Mouse (Mus musculus): ENCODE data around the gene Tbcd.

The Tbcd gene

DNA sequence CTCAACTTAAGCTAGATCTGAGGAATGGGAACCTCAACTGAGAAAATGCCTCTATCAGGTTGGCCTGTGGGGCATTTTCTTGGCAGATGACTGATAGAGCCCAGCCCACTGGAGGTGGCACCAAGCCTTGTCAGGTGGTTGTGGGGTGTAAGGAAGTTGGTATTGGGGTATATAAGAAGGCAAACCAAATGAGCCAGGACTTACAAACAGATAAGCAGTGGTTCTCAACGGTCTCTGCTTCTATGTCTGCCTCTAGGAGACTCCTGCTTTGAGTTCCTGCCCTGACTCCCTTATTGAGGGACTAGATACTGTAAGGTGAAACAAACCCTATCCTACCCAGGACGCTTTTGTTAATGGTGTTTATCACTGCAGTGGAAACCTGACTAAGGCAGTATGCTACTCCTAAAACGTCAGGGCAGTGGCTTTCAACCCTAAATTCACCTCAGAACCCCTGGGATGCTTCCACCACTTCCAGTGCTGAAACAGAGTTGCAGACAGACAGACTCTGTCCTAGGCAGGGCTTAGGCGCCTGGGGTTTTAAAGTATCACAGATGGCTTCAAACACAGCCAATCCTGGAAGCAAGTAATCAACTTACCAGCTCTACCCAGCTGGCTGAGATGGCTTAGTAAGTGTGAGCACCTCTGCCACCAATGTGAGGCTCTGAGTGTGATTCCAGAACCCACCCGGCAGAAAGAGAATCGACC, 204.2 kb downstream of the Tbcd start:
- WGBS: 88% methylated on average over 6 of the region's 6 CpGs

DNA sequence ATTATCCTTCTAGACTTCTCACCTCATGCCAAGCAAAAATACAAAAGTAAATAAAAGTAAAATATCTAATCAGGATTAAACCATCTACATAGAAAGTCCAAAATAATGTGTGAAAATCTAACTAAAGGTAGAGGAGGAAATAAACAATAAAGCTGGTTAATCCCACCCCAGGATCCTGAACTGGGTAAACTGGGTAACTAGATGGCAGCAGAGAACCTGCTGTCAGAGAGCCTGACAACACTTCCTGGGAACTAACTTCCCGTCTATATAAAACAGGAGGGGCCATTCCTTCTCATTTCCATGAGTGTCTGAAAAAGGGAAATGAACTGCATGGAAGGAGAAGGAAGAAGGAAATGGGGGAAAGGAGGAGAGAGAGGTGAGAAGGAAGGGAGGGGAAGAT, 206.4 kb downstream of the Tbcd start:
- 21% methylated on average over 1 of the region's 1 CpGs for WGBS

DNA sequence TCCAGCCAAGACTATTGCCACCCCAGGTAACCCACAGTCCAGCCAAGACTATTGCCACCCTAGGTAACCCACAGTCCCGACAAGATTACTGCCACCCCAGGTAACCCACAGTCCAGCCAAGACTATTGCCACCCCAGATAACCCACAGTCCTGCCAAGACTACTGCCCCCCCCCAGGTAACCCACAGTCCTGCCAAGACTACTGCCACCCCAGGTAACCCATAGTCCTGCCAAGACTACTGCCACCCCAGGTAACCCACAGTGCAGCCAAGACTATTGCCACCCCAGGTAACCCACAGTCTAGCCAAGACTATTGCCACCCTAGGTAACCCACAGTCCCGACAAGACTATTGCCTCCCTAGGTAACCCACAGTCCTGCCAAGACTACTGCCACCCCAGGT, 208.9 kb downstream of the Tbcd start:
- 94% methylated on average over 2 of the region's 2 CpGs for WGBS

DNA sequence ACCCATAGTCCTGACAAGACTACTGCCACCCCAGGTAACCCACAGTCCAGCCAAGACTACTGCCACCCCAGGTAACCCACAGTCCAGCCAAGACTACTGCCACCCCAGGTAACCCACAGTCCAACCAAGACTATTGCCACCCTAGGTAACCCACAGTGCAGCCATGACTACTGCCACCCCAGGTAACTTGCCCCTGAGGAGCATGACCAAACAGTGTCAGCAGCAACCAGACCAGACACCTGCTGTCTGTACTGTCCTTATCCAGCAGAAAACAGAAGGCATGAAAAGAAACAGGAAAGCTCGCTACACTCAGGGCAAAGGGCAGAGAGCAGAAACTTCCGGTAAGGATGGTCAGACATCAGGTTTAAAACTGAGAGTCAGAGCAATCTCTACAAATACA, 209.4 kb downstream of the Tbcd start:
- WGBS: 68% methylated on average over 2 of the region's 2 CpGs

Data from cerebral cortex, adult 2 months (tissue).